Mouse (Mus musculus) bone marrow macrophage, adult 2 months (primary cell): ENCODE data around the gene Kcnc4.

Experiments
- CTCF ChIP-seq: IDR thresholded peaks from 2 replicates; pipeline ENCODE4 v1.5.1; 2012; ENCODE audit warnings: low read depth, mild to moderate bottlenecking, low read length, moderate library complexity
- POLR2A ChIP-seq: IDR thresholded peaks from 2 replicates; pipeline ENCODE4 v1.6.1; 2012; ENCODE audit warnings: mild to moderate bottlenecking, low read depth, low read length, borderline replicate concordance

GRCm38 (mm10) chr3:107480660-107481059, 21.3 kb upstream of the Kcnc4 start:
- TF ChIP-seq CTCF, result peak; percentile 4; the same call in 1 of the 2 replicates
- TF ChIP-seq POLR2A, result no peak
